Mouse (Mus musculus) limb, embryonic 15.5 days (tissue): ENCODE measurements at regions not wholly inside any gene's neighbourhood (a gene's known extent, or its start where the extent isn't known, plus 50 kb on each side); places are given as distances from the start of the nearest gene placed in this dataset.

Experiments
- ATAC-seq: fragments of 200-750 bp; cut with Nextera tagmentation; 2 replicates; pipeline ENCODE4 v1.8.0; 2017; ENCODE audit warnings: low read depth, moderate TSS enrichment; ENCODE audit not compliant: insufficient number of reproducible peaks, low FRiP score, low TSS enrichment
- H3K27ac ChIP-seq: fragments of 300-500 bp; sonication (generic); 2 replicates; pipeline ENCODE4 v1.5.1; 2015; ENCODE audit warnings: moderate library complexity, mild to moderate bottlenecking, inconsistent platforms
- H3K27me3 ChIP-seq: fragments of 300-500 bp; sonication (generic); 2 replicates; pipeline ENCODE4 v1.6.1; 2015; ENCODE audit warnings: inconsistent platforms
- H3K36me3 ChIP-seq: fragments of 300-500 bp; sonication (generic); 2 replicates; pipeline ENCODE4 v1.6.1; 2015; ENCODE audit warnings: inconsistent platforms
- H3K4me1 ChIP-seq: fragments of 300-500 bp; sonication (generic); 2 replicates; pipeline ENCODE4 v1.6.1; 2015; ENCODE audit warnings: inconsistent platforms
- H3K4me2 ChIP-seq: fragments of 300-500 bp; sonication (generic); 2 replicates; pipeline ENCODE4 v1.6.1; 2015; ENCODE audit warnings: mild to moderate bottlenecking, inconsistent platforms
- H3K4me3 ChIP-seq: fragments of 300-500 bp; sonication (generic); 2 replicates; pipeline ENCODE4 v1.5.1; 2015; ENCODE audit warnings: mild to moderate bottlenecking, inconsistent platforms
- H3K9ac ChIP-seq: fragments of 300-500 bp; sonication (generic); 2 replicates; pipeline ENCODE4 v1.6.1; 2015; ENCODE audit warnings: inconsistent platforms
- H3K9me3 ChIP-seq: fragments of 300-500 bp; sonication (generic); 2 replicates; pipeline ENCODE4 v1.6.1; 2016; ENCODE audit warnings: inconsistent platforms
- WGBS: fragments of 180-500 bp; shearing (Covaris S2); methylation state at CpG from one replicate; pipeline ENCODE4 v1.1.7; 2015; 5-methylcytosine and 5-hydroxymethylcytosine counted together

DNA sequence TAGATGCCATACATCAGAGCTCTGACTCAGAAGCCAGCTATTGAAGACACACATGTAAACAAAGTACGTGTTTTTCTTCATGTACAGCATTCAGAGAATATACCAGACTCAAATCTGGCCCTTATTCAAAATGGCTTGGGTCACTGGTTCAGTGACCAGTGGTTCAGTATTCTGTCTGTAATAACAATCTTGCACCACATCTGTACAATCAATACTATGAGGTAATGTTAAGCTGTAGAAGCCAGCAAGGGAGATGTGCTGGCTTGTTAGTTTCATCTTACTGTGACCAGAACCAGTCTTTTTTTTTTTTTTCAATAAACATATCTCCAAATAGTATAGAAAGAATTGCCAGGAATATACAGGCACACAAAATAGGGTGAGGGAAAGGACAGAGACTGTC is 229.6 kb upstream of the Dcn start:
- 88% methylated on average over 1 of the region's 1 CpGs for WGBS
- Histone ChIP-seq H3K9me3 (no peaks in the 10 kb centered on the region), H3K4me3 (no peak overlapping the region), H3K9ac (no peak overlapping the region), H3K4me2 (no peak overlapping the region), H3K36me3 (no peaks in the 10 kb centered on the region), H3K27ac (no peak overlapping the region), H3K4me1 (no peaks in the 10 kb centered on the region), H3K27me3 (no peaks in the 10 kb centered on the region)
- no peak for ATAC-seq

DNA sequence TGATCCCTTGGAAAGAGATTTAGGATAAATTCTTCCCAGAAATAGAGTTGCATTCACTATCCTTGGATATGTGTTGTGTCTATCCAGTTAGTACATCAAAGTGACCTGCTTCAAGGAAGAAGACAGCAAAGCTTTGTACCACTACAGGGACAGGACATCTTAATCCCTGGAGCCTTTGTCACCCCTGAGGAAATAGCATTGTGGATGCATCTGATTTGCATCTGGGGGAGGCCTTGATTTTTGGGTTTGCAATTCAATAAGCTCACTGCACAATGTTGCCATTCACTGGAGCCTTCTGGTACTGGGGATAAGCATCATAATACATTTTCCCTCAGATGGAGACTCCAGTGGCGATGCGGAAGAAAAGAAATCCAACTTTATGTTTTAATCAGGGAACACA is 229.2 kb upstream of the Dcn start:
- Histone ChIP-seq H3K4me2 (no peak overlapping the region), H3K4me3 (no peak overlapping the region), H3K4me1 (no peaks in the 10 kb centered on the region), H3K9me3 (no peaks in the 10 kb centered on the region), H3K27me3 (no peaks in the 10 kb centered on the region), H3K9ac (no peak overlapping the region), H3K36me3 (no peaks in the 10 kb centered on the region), H3K27ac (no peak overlapping the region)
- no peak for ATAC-seq
- 96% methylated on average over 2 of the region's 2 CpGs for WGBS

DNA sequence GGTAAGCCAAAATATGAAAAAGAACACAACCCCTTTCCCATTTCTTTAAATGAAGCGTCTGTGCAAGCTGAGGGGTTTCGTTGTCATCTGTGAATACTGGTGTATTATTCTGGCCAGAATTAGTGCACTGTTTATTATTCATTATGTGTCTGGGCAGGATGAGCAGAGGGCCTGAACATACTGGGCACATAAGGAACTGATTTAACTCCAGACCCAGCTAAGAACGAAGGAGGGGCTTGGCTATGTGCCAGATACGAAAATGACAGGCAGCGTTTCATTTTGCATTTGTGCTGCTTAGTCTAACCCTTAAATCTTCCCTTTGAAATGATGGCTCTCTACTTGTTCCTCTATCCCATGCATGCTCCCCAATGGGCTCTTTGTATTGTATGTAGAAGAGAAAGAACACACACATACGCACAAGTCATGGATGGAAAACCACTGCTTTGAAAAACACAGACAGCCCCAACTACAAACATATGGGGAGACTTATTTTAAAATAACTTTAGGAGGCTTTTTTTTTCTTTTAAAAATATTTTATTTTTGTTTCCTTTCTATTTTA is 213.4 kb upstream of the Dcn start:
- Histone ChIP-seq H3K9me3 (no peaks in the 10 kb centered on the region), H3K4me2 (no peak overlapping the region), H3K4me1 (peaks cover 5% of the 10 kb centered on the region; the same call in 1 of the 2 replicates), H3K36me3 (no peaks in the 10 kb centered on the region), H3K27ac (no peak overlapping the region), H3K4me3 (no peak overlapping the region), H3K9ac (no peak overlapping the region), H3K27me3 (no peaks in the 10 kb centered on the region)
- WGBS = 27% methylated on average over 6 of the region's 6 CpGs
- no peak for ATAC-seq

DNA sequence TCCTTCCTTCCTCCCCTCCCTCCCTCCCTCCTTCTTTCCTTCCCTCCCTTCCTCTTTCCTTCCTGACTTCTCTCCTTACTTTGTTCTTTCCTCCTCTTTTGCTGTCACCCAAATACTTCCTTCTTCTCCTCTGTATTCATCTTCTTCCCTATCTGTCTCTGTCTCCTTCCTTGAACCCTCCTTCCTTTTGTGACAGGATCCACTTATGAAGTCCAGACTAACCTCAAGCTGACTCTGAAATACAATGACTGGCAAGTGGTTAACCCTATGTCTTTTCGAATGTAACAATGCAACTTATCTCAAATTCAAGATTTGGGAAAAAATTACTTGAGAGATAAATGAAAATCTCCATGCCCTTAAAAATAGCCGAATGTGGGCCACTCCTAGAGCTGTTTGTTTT is 197.0 kb upstream of the Dcn start:
- no peak overlapping the region for H3K4me2 ChIP-seq
- no peak overlapping the region for H3K4me3 ChIP-seq
- WGBS = 77% methylated on average over 2 of the region's 2 CpGs
- H3K9me3 ChIP-seq = no peaks in the 10 kb centered on the region
- no peaks in the 10 kb centered on the region for H3K27me3 ChIP-seq
- no peak for ATAC-seq
- H3K9ac ChIP-seq = no peak overlapping the region
- H3K4me1 ChIP-seq = no peaks in the 10 kb centered on the region
- H3K27ac ChIP-seq = no peak overlapping the region
- no peaks in the 10 kb centered on the region for H3K36me3 ChIP-seq

DNA sequence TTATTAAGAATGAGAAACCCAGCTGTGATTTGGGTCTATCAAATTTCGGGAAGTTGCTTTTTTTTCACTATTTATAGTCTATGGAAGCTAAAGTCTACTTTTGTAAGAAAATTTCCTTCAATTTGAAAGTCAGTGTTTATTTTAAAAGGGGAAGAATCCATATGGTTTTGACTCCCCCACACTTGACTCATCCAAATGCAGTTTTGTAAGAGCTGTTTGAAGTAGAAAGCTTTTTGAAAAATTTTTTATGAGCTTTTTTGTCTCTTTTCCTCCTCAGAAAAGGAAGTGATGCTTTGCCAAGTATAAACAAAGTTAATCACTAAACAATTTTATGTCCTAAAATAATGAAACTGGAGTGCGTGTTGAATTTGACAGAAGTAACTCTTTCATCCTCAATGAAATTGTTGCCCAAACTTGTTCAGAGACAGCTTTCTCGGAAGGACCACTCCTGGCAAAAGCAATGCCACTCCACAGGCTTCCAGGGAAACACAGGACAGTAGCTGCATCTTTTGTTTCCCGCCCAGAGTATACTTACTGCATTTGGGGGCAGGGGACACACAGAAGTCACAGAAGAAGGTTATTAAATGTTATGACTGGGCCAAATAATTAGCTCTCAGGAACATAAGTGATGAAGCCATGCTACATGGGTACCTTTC is 196.4 kb upstream of the Dcn start:
- 58% methylated on average over 4 of the region's 4 CpGs for WGBS

DNA sequence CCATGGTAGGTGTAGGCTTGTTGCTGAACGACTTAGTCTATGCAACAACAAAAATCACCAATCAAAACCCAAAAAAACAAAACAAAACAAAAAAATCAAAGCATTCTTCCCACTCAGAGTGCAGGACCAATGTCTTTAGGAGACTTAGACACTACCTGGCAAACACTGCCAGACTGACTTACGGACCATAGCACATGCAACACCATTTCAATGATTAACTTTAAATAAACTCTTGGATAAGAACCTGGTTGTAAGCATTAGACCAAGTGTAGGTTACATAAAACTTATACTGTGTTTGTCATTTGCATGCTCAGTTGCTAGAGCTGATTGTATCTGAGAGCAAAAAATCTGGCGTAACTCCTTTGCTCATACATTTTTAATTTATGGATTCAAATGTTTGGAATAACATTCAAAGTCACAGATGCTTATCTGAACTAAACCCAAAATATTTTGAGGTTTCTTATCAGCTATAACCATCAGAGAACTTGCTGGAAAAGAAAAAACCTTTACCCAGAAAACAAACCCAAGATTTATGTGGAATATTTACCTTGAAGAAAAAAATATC is 174.5 kb upstream of the Dcn start:
- Histone ChIP-seq H3K36me3 (no peaks in the 10 kb centered on the region), H3K9ac (no peak overlapping the region), H3K4me1 (no peaks in the 10 kb centered on the region), H3K27me3 (no peaks in the 10 kb centered on the region), H3K9me3 (no peaks in the 10 kb centered on the region), H3K4me3 (no peak overlapping the region), H3K4me2 (no peak overlapping the region), H3K27ac (no peak overlapping the region)
- 60% methylated on average over 3 of the region's 3 CpGs for WGBS
- ATAC-seq = no peak

More for the DNA sequence above, 196.4 kb upstream of the Dcn start:
- H3K9me3 ChIP-seq = no peaks in the 10 kb centered on the region
- no peaks in the 10 kb centered on the region for H3K4me1 ChIP-seq
- H3K36me3 ChIP-seq = no peaks in the 10 kb centered on the region
- H3K4me3 ChIP-seq = no peak overlapping the region
- H3K27me3 ChIP-seq = no peaks in the 10 kb centered on the region
- ATAC-seq = no peak
- H3K27ac ChIP-seq = no peak overlapping the region
- H3K9ac ChIP-seq = no peak overlapping the region
- H3K4me2 ChIP-seq = no peak overlapping the region

DNA sequence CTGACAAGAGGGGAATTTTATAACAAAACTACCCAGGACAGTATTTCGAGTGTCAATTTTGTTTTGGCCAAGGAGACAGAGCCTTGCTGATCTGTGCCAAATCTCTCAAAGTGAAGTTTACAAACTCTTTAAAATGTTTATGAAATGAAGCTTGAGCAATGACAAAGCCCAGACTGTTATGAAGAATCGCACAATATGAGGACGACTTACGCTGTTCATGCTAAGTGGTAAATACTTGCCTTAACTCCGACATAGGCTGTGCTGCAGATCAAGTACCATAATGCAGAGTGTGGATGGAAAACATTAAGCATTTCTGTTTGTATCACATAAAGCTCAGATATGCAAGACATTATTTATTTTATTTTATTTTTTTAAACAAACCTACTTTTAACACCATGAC is 169.8 kb upstream of the Dcn start:
- WGBS = 76% methylated on average over 5 of the region's 5 CpGs

DNA sequence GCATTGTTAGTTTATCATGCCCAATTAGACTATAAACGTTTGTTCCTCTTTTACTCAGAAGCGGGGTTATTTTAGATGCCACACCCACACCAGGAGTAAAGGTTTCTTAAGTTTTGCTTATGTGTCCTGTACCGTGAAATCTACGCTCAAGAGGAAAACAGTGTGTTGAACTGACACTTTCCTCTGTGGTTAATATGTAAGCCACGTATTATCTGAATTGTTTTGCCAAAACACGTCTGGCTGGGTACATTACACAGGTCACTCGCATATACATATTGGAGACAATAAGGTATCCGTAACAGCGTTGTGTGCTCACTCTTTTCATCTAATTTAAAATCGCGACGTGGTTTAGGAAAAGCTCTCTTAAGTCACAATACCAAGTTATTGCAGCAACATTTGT is 166.9 kb upstream of the Dcn start:
- Histone ChIP-seq H3K27ac (peak overlapping the region; percentile 98), H3K36me3 (no peaks in the 10 kb centered on the region), H3K27me3 (no peaks in the 10 kb centered on the region), H3K9me3 (no peaks in the 10 kb centered on the region), H3K4me3 (peak overlapping the region; percentile 48), H3K4me2 (peak overlapping the region; percentile 60), H3K9ac (no peak overlapping the region), H3K4me1 (peaks cover 8% of the 10 kb centered on the region; the same call in 1 of the 2 replicates)
- no peak for ATAC-seq
- WGBS = 17% methylated on average over 12 of the region's 12 CpGs

More for the DNA sequence above, 169.8 kb upstream of the Dcn start:
- Histone ChIP-seq H3K36me3 (no peaks in the 10 kb centered on the region), H3K4me1 (peaks cover 3% of the 10 kb centered on the region; the same call in 1 of the 2 replicates), H3K27ac (no peak overlapping the region), H3K4me2 (no peak overlapping the region), H3K27me3 (no peaks in the 10 kb centered on the region), H3K4me3 (no peak overlapping the region), H3K9ac (no peak overlapping the region), H3K9me3 (no peaks in the 10 kb centered on the region)
- no peak for ATAC-seq

DNA sequence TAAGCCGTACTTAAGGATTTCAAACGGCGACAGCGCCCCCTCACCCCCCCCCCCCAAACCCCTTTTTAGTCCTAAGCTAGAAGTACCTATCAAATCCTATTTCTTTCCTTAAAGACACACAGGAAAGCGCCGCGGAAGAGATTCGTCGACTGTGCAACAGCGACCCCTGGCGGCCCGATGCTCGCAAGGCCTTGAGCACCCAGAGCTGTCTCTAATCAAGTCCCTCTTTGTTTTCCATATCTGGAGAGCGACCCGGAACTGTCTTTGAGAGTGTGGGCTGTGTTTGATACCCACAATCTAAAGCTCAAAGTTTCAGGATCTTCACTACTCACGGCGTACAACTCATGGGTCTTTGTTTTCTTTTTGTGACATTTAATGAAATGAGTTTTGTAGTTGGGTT is 166.4 kb upstream of the Dcn start:
- Histone ChIP-seq H3K27ac (peak overlapping the region; percentile 98), H3K36me3 (no peaks in the 10 kb centered on the region), H3K4me1 (peaks cover 8% of the 10 kb centered on the region; the same call in 1 of the 2 replicates), H3K4me2 (peak overlapping the region; percentile 60), H3K4me3 (peak overlapping the region; percentile 48), H3K9me3 (no peaks in the 10 kb centered on the region), H3K9ac (peak overlapping the region; percentile 42), H3K27me3 (no peaks in the 10 kb centered on the region)
- peak; percentile 88 for ATAC-seq
- WGBS = 0% methylated on average over 17 of the region's 17 CpGs

DNA sequence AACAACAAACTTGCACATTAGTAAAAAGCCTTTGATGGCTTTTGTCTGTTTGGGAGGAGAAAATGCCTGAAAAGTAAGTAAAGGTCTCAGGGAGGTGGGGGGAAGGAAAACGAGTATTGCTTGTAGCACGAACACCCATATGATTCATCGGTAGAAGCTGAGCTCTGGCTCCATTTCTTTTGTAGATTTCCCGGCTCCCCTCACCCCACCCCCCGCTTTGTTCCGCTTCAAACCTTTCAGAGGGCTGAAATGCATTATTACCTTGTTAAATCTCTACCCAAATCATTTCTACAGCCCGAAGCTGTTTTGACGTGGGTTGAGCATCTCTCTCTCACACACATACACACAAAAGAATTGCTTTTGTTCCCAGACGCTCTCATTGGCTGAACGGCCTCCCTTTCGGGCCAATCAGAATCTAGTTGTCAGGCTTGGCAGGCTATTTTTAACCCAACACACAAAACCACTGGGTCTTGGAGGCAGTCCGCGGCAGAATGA is 166.0 kb upstream of the Dcn start:
- peak overlapping the region; percentile 98 for H3K27ac ChIP-seq
- peak; percentile 87 for ATAC-seq
- WGBS = 1% methylated on average over 13 of the region's 13 CpGs
- H3K36me3 ChIP-seq = no peaks in the 10 kb centered on the region
- H3K9ac ChIP-seq = peak overlapping the region; percentile 42
- H3K4me2 ChIP-seq = peak overlapping the region; percentile 60
- H3K9me3 ChIP-seq = no peaks in the 10 kb centered on the region
- H3K4me3 ChIP-seq = peak overlapping the region; percentile 48
- peaks cover 8% of the 10 kb centered on the region; the same call in 1 of the 2 replicates for H3K4me1 ChIP-seq
- no peaks in the 10 kb centered on the region for H3K27me3 ChIP-seq

DNA sequence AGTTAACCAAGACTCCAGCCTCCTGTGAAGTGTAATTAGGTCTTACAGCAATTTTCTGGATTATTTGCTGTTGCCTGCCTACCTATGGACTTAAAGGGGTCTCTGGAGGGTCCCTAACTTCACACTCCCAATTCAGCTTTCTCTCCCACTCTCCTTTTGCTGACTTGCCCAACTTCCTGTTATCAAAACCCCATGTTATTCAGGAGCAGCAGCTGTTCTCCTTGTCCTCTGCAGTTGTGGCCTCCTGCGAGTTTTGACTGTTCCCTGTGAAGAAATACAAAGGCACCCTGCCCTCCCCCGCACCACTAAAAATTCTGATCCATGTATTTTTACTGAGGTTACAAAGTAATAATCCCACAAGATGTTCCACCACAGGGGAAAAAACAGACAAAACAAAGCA is 146.8 kb upstream of the Dcn start:
- peak overlapping the region; percentile 28; the same call in 1 of the 2 replicates for H3K27ac ChIP-seq
- 63% methylated on average over 2 of the region's 2 CpGs for WGBS
- no peaks in the 10 kb centered on the region for H3K27me3 ChIP-seq
- H3K9ac ChIP-seq = no peak overlapping the region
- H3K4me2 ChIP-seq = no peak overlapping the region
- H3K4me1 ChIP-seq = peaks cover 12% of the 10 kb centered on the region
- no peak overlapping the region for H3K4me3 ChIP-seq
- ATAC-seq = no peak
- H3K9me3 ChIP-seq = no peaks in the 10 kb centered on the region
- no peaks in the 10 kb centered on the region for H3K36me3 ChIP-seq

DNA sequence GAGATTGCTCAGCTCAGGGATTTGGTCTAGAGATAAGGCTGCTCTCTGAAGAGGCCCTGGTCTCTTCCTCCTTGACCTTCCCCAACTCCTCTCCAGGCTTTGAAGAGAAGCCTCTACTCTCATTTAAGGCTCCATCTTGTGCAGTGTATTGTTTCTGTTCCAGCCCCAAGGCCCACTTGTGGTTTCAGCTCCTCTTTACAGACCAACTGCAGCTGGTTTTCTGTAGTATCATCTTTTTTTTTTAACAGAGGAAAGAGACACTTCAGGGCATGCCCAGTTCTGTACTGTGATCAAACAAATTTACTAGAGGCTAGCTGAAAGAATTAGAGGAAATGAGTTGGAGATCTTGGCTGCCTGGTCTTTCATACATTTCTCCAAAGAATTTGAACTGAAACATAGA is 145.4 kb upstream of the Dcn start:
- no peak for ATAC-seq
- no peak overlapping the region for H3K4me2 ChIP-seq
- no peaks in the 10 kb centered on the region for H3K27me3 ChIP-seq
- H3K9me3 ChIP-seq = no peaks in the 10 kb centered on the region
- peaks cover 12% of the 10 kb centered on the region for H3K4me1 ChIP-seq
- H3K27ac ChIP-seq = no peak overlapping the region
- H3K9ac ChIP-seq = no peak overlapping the region
- no peaks in the 10 kb centered on the region for H3K36me3 ChIP-seq
- no peak overlapping the region for H3K4me3 ChIP-seq
